Mouse (Mus musculus) G1E (cell line): ENCODE measurements at regions not wholly inside any gene's neighbourhood (a gene's known extent, or its start where the extent isn't known, plus 50 kb on each side); places are given as distances from the start of the nearest gene placed in this dataset.

Source experiments
- ATAC-seq: 2 replicates; pipeline ENCODE4 v1.8.0; 2016; ENCODE audit warnings: mild to moderate bottlenecking; ENCODE audit not compliant: insufficient number of reproducible peaks, poor library complexity, low FRiP score, severe bottlenecking; ENCODE audit errors: extremely low read depth
- DNase-seq: peaks from one replicate; pipeline ENCODE4 v3.0.0; 2012; ENCODE audit warnings: low spot score
- H3K27me3 ChIP-seq: 2 replicates; pipeline ENCODE4 v1.6.1; 2012; ENCODE audit warnings: mild to moderate bottlenecking, low read length, inconsistent platforms; ENCODE audit not compliant: insufficient read depth
- H3K36me3 ChIP-seq: replicated peaks from 2 replicates; pipeline ENCODE3; 2012; ENCODE audit warnings: mild to moderate bottlenecking, inconsistent platforms
- H3K4me1 ChIP-seq: 2 replicates; pipeline ENCODE4 v1.6.1; 2012; ENCODE audit warnings: low read depth, low read length, inconsistent platforms, mixed read lengths; ENCODE audit not compliant: insufficient read depth
- H3K4me3 ChIP-seq: 2 replicates; pipeline ENCODE4 v1.5.1; 2012; ENCODE audit warnings: low read depth, mild to moderate bottlenecking, inconsistent platforms, low read length, moderate library complexity, mixed read lengths
- H3K9me3 ChIP-seq: replicated peaks from 2 replicates; pipeline ENCODE4 v1.6.1; 2012; ENCODE audit warnings: inconsistent platforms
- CTCF ChIP-seq: IDR thresholded peaks from 2 replicates; pipeline ENCODE4 v1.5.1; 2012; ENCODE audit warnings: low read depth, low read length, inconsistent platforms, mixed read lengths
- GATA1 ChIP-seq: IDR thresholded peaks from 2 replicates; pipeline ENCODE4 v1.6.1; 2012; ENCODE audit warnings: borderline replicate concordance, low read length, inconsistent platforms, mixed read lengths
- GATA2 ChIP-seq: IDR thresholded peaks from 2 replicates; pipeline ENCODE4 v1.6.1; 2012; ENCODE audit warnings: low read depth, low read length, inconsistent platforms, borderline replicate concordance
- POLR2AphosphoS5 ChIP-seq: IDR thresholded peaks from 2 replicates; pipeline ENCODE4 v1.6.1; 2012; ENCODE audit warnings: low read depth, low read length, inconsistent platforms; ENCODE audit not compliant: insufficient replicate concordance
- TAL1 ChIP-seq: conservative IDR thresholded peaks from 2 replicates; pipeline ENCODE4 v1.6.1; 2012; ENCODE audit warnings: low read depth, low read length, inconsistent platforms, mixed read lengths

- DNase-seq (no peak), ATAC-seq (no peak)
- TF ChIP-seq POLR2AphosphoS5, result no peak
Observed at GRCm38 (mm10) chr12:70767959-70768358, 57.4 kb upstream of the Frmd6 start.

DNA sequence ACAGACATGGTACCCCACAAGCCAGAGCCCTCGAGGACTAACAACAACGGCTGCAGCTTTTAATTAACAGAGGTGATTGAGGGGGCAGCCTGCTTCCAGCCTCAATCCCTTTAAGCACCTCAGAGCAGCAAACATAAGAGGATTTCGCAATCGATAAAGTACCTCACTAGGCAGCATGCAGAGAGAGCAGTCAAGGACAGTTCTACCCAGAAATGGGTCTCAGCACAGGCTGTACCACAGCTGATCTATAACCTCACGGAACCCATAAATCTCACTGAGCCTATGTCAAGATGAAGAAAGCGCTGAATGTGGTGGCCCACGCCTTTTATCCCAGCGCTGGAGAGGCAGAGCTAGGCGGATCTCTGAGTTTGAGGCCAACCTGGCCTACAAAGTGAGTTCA is 56.6 kb upstream of the Frmd6 start:
- H3K27me3 ChIP-seq, result peaks cover 11% of the 10 kb centered on the region
- no peaks in the 10 kb centered on the region for H3K4me1 ChIP-seq
- DNase-seq, result no peak
- H3K4me3 ChIP-seq, result no peak overlapping the region
- no peak for ATAC-seq
- H3K9me3 ChIP-seq, result no peaks in the 10 kb centered on the region
- TF ChIP-seq CTCF (no peak), POLR2AphosphoS5 (no peak), GATA2 (no peak), GATA1 (no peak), TAL1 (no peak)
- H3K36me3 ChIP-seq, result no peaks in the 10 kb centered on the region

More at GRCm38 (mm10) chr12:70767959-70768358, 57.4 kb upstream of the Frmd6 start:
- peaks cover 11% of the 10 kb centered on the region for H3K27me3 ChIP-seq
- H3K36me3 ChIP-seq, result no peaks in the 10 kb centered on the region
- H3K4me1 ChIP-seq, result no peaks in the 10 kb centered on the region
- no peak overlapping the region for H3K4me3 ChIP-seq
- H3K9me3 ChIP-seq, result no peaks in the 10 kb centered on the region

GRCm38 (mm10) chr12:70769538-70770176 is 55.7 kb upstream of the Frmd6 start:
- ATAC-seq (no peak), DNase-seq (no peak)
- H3K27me3 ChIP-seq, result peaks cover 11% of the 10 kb centered on the region
- H3K36me3 ChIP-seq, result no peaks in the 10 kb centered on the region
- H3K4me1 ChIP-seq, result no peaks in the 10 kb centered on the region
- no peak overlapping the region for H3K4me3 ChIP-seq
- no peaks in the 10 kb centered on the region for H3K9me3 ChIP-seq
- TF ChIP-seq TAL1 (no peak), CTCF (no peak), GATA1 (no peak), POLR2AphosphoS5 (no peak), GATA2 (no peak)

DNA sequence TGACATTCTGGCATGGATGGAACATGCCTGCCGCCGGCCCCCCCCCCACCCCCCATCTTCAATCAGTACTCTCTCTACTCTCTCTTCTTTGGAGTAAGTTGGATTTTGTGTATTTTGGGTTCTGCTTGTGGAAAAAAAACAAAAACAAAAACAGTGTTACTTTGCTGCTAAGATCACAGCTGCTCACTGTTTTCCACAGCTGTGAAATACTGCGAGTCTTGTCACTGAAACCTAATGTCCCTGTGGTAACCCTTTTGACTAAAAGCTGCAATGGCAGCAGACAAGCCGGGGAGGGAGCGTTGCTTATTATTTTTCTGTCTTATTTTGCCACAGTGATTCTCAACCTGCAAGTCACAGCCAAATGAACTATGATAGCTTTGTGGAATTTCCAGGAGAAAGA is 51.3 kb upstream of the Frmd6 start:
- no peak overlapping the region for H3K4me3 ChIP-seq
- no peaks in the 10 kb centered on the region for H3K9me3 ChIP-seq
- no peak for DNase-seq
- no peaks in the 10 kb centered on the region for H3K4me1 ChIP-seq
- TF ChIP-seq GATA1 (no peak), CTCF (no peak), POLR2AphosphoS5 (no peak), GATA2 (no peak), TAL1 (no peak)
- ATAC-seq, result no peak
- H3K36me3 ChIP-seq, result no peaks in the 10 kb centered on the region
- H3K27me3 ChIP-seq, result peaks cover 11% of the 10 kb centered on the region

GRCm38 (mm10) chr12:70774816-70775591 is 50.3 kb upstream of the Frmd6 start:
- Histone ChIP-seq H3K9me3 (no peaks in the 10 kb centered on the region), H3K27me3 (peaks cover 11% of the 10 kb centered on the region), H3K4me1 (no peaks in the 10 kb centered on the region), H3K36me3 (no peaks in the 10 kb centered on the region), H3K4me3 (no peak overlapping the region)
- DNase-seq, result no peak
- no peak for TF ChIP-seq CTCF
- TF ChIP-seq TAL1, result no peak
- TF ChIP-seq GATA1, result no peak
- TF ChIP-seq GATA2, result no peak
- ATAC-seq, result no peak; the same call in 1 of the 2 replicates
